Mouse (Mus musculus): ENCODE results near the gene Man1a2. TPM values are rescaled to one million over a fixed set of nuclear protein-coding genes. Genes with fewer than 3 reads are reported as not detected.

Man1a2 gene
- polyA plus RNA-seq, 1 experiment from 2014 or later, result 75.5 TPM

Other genes starting within 250 kb of the Man1a2 start
- 4.1 and 5.0 TPM in 2 replicates for gene Tent5c, start 196.2 kb downstream of the Man1a2 start, polyA plus RNA-seq (2016; fragmentation: Nextera tagmentation; extraction: Ambion mirVana)
- 0.05 TPM in 2 replicates for gene Vtcn1, start 140.0 kb upstream of the Man1a2 start, polyA plus RNA-seq (2016; fragmentation: Nextera tagmentation; extraction: Ambion mirVana)
- gene Trim45, start 236.7 kb upstream of the Man1a2 start, polyA plus RNA-seq (2016; fragmentation: Nextera tagmentation; extraction: Ambion mirVana), result 5.1 and 5.6 TPM in 2 replicates